Mouse (Mus musculus) kidney, adult 2 months (tissue): Measurements from ENCODE around the gene Tpcn1.

Source experiments
- CTCF ChIP-seq: fragments of 200-500 bp; conservative IDR thresholded peaks from 2 replicates; pipeline ENCODE4 v1.5.1; 2011; ENCODE audit warnings: low read depth, mild to moderate bottlenecking, control low read depth, low read length, moderate library complexity, mixed read lengths; ENCODE audit not compliant: insufficient read depth, insufficient read length
- POLR2A ChIP-seq: fragments of 200-500 bp; IDR thresholded peaks from one replicate; pipeline ENCODE4 v1.6.1; 2011; ENCODE audit warnings: low read depth, low read length, control low read depth

DNA sequence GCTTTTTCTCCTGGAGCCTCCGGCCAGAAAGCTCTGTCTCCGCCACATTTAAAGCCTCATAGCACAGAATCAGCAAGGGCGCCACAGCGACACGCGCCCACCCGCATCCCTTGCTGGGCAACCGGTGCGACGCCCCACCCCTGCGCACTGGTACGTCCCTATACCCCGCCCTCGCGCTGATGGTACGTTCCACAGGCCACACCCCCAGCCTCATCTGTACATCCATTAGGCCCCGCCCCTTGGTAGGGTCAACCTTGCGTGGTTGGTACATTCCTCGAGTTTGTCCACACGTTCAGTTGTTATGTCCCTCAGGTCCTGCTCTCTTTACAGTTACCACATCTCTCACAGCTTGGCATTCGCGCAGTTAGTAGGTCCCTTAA is 24.0 kb upstream of the Tpcn1 start, which contains the start of the genes Rita1 and Ddx54:
- TF ChIP-seq POLR2A (no peak), CTCF (no peak)
